19 mouse cellular contexts compared by ENCODE assay signal in genomic region chrX:18168940-18169339, GRCm38 (mm10). TPM values are rescaled to one million over a fixed set of nuclear protein-coding genes. Genes with fewer than 3 reads are reported as not detected.
DNase-seq lines count a peak whose midpoint lies in the region; ATAC-seq and TF ChIP-seq lines count a peak whose summit lies in the region.
"Had no signal": no experiment of that assay in that cellular context is flagged by ENCODE, and none has a peak within 500 bp of the region (broad histone marks: within the 10 kb centered on the region; RNA-seq: fewer than 3 reads in every experiment).

No protein-coding gene starts in this region.

- H3K27me3 ChIP-seq in liver, embryonic 14.5 days (ENCODE audit: control insufficient read depth, insufficient read depth, low read length): no peaks in the 10 kb centered on the region
- H3K27me3 ChIP-seq: limb, embryonic 15.5 days had no signal

- peak; percentile 38 for TF ChIP-seq CTCF in liver, embryonic 14.5 days (IDR thresholded peaks at IDR 0.05; ENCODE audit: low read depth)

- TF ChIP-seq EP300 in liver, embryonic 14.5 days (IDR thresholded peaks at IDR 0.05; ENCODE audit: low read depth): no peak

- no peak for ATAC-seq in liver, embryonic 14.5 days (ENCODE audit: insufficient read depth)
- peak; percentile 61 for ATAC-seq in granulocyte monocyte progenitor cell, adult 5-6 weeks (replicated peaks; ENCODE audit: poor library complexity, severe bottlenecking)
- ATAC-seq: midbrain, embryonic 16.5 days had no signal

- H3K9ac ChIP-seq in liver, embryonic 14.5 days (replicated peaks): no peak overlapping the region
- H3K9ac ChIP-seq: hindbrain, embryonic 14.5 days; limb, embryonic 15.5 days had no signal

- no peak overlapping the region for H3K4me3 ChIP-seq in liver, embryonic 14.5 days (ENCODE audit: insufficient read depth in 1 of 2, low read depth in 2 of 2, low read length in 2 of 2)
- H3K4me3 ChIP-seq: limb, embryonic 15.5 days had no signal

- no peaks in the 10 kb centered on the region for H3K36me3 ChIP-seq in liver, embryonic 14.5 days (replicated peaks; ENCODE audit: control insufficient read depth, insufficient read depth, low read depth)
- H3K36me3 ChIP-seq: limb, embryonic 15.5 days had no signal

- 68% methylated on average over 1 of the region's 1 CpGs for WGBS in liver, embryonic 14.5 days (ENCODE audit: insufficient replicate concordance)

- DNase-seq in liver, embryonic 14.5 days (ENCODE audit: low read depth in 3 of 3, low spot score in 3 of 3): no peak
- DNase-seq in liver (no peak), 416B (ENCODE audit: low read depth) (peak; percentile 42), A20 (ENCODE audit: low read depth, low spot score) (peak; percentile 40)
- no peak for DNase-seq in spleen, postnatal 14 days (ENCODE audit: low spot score in 2 of 2)
- no peak for DNase-seq in cerebellum, adult 9-10 months
- DNase-seq in left cerebral cortex, adult 11 months (ENCODE audit: low spot score): no peak
- DNase-seq: cerebellum, postnatal 10 days; kidney, adult 9 months; lung, postnatal 4 days had no signal

- no peak overlapping the region for H3K4me2 ChIP-seq in liver, embryonic 14.5 days (ENCODE audit: low read depth)
- H3K4me2 ChIP-seq: hindbrain, embryonic 14.5 days; limb, embryonic 15.5 days had no signal

- no peak overlapping the region for H3K27ac ChIP-seq in liver, embryonic 14.5 days
- H3K27ac ChIP-seq: hindbrain, embryonic 14.5 days; limb, embryonic 15.5 days had no signal

- H3K4me1 ChIP-seq in liver, embryonic 14.5 days (replicated peaks; ENCODE audit: control insufficient read depth in 2 of 2, insufficient read depth in 2 of 2, low read length in 1 of 2): peaks cover 0 to 3% of the 10 kb centered on the region in 2 experiments; a peak in 1 of 4 replicates
- H3K4me1 ChIP-seq: limb, embryonic 15.5 days had no signal

- H3K9me3 ChIP-seq in liver, embryonic 14.5 days (ENCODE audit: control insufficient read depth, low read length): no peaks in the 10 kb centered on the region
- H3K9me3 ChIP-seq: limb, embryonic 15.5 days had no signal

RNA-seq across cellular contexts. Expression of gene Kdm6a, which starts 6.6 kb away (rescaled TPM):
- 11.1 and 12.0 TPM in 2 replicates for polyA plus RNA-seq in liver, embryonic 14.5 days (2012; rRNA removed)
- 13.3 and 28.0 TPM in 2 replicates for polyA plus RNA-seq in liver, embryonic 14.5 days (2014; fragmentation: Nextera tagmentation; extraction: Ambion mirVana)
- 30.2 and 41.1 TPM in 2 replicates for total RNA-seq in granulocyte monocyte progenitor cell, adult 5-6 weeks (2014; fragmentation: Nextera tagmentation)
- 40.1 and 46.0 TPM in 2 replicates for total RNA-seq in granulocyte monocyte progenitor cell, adult 5-6 weeks (2017)

RNA-seq across cellular contexts. Expression of gene Dusp21, which starts 23.3 kb away (rescaled TPM):
- polyA plus RNA-seq in liver, embryonic 14.5 days (2012; rRNA removed): not detected in 2 replicates
- polyA plus RNA-seq in liver, embryonic 14.5 days (2014; fragmentation: Nextera tagmentation; extraction: Ambion mirVana): not detected in 2 replicates
- not detected in 2 replicates for total RNA-seq in granulocyte monocyte progenitor cell, adult 5-6 weeks (2014; fragmentation: Nextera tagmentation)
- total RNA-seq in granulocyte monocyte progenitor cell, adult 5-6 weeks (2017): not detected in 2 replicates
- polyA plus RNA-seq: gonadal fat pad, adult 2 months; heart, embryonic 16.5 days; hindbrain, embryonic 14.5 days; large intestine, adult 2 months; limb, embryonic 15.5 days; midbrain, embryonic 16.5 days; neural tube, embryonic 14.5 days; urinary bladder, adult 2 months had no signal

Comparison
In these comparisons a context has a peak if more than half of its experiments do, and no peak if none do; other contexts are left out.
1. DNase-seq: peak in 416B (single experiment) and A20 (single experiment); none in liver, embryonic 14.5 days (0 of 3), liver (single experiment), spleen, postnatal 14 days (0 of 2), cerebellum, adult 9-10 months (single experiment) and left cerebral cortex, adult 11 months (single experiment).